8 mouse cellular contexts compared by ENCODE assay signal in genomic region chr9:65140936-65141305, GRCm38 (mm10). TPM values are rescaled to one million over a fixed set of nuclear protein-coding genes. Genes with fewer than 3 reads are reported as not detected.
DNase-seq lines count a peak whose midpoint lies in the region; ATAC-seq and TF ChIP-seq lines count a peak whose summit lies in the region.

TSS of gene Igdcc3 (plus strand) at chr9:65141189.

- H3K4me3 ChIP-seq in layer of hippocampus, adult 2 months, result peak within 1 kb of the TSS; percentile 81
- H3K4me3 ChIP-seq in forebrain, embryonic 10.5 days, result peak within 1 kb of the TSS; percentile 80
- peak within 1 kb of the TSS; percentile 70 for H3K4me3 ChIP-seq in intestine, embryonic 14.5 days (ENCODE audit: low read depth, low read length)
- peak within 1 kb of the TSS; percentile 77 for H3K4me3 ChIP-seq in lung, embryonic 16.5 days (ENCODE audit: low read length)

- peaks cover 38% of the 10 kb centered on the region for H3K27me3 ChIP-seq in forebrain, embryonic 10.5 days (ENCODE audit: poor library complexity, severe bottlenecking)
- 0 out of 2 replicates have a peak, but pooled peaks cover 4% of the 10 kb centered on the region for H3K27me3 ChIP-seq in intestine, embryonic 14.5 days (replicated peaks; ENCODE audit: control insufficient read depth, insufficient read depth, low read length)
- peaks cover 3% of the 10 kb centered on the region for H3K27me3 ChIP-seq in lung, embryonic 16.5 days (ENCODE audit: control insufficient read depth, insufficient read depth, low read depth, low read length)

- H3K4me1 ChIP-seq in forebrain, embryonic 10.5 days, result peaks cover 85% of the 10 kb centered on the region
- H3K4me1 ChIP-seq in intestine, embryonic 14.5 days (replicated peaks; ENCODE audit: control insufficient read depth, insufficient read depth, low read length), result peaks cover 14% of the 10 kb centered on the region; the same call in 1 of the 2 replicates
- peaks cover 12% of the 10 kb centered on the region for H3K4me1 ChIP-seq in lung, embryonic 16.5 days (replicated peaks; ENCODE audit: control insufficient read depth, insufficient read depth, low read length)

- H3K27ac ChIP-seq in layer of hippocampus, adult 2 months, result peak within 1 kb of the TSS; percentile 71
- H3K27ac ChIP-seq in forebrain, embryonic 10.5 days, result peak within 1 kb of the TSS; percentile 97
- peak within 1 kb of the TSS; percentile 82; the same call in 1 of the 2 replicates for H3K27ac ChIP-seq in intestine, embryonic 14.5 days (ENCODE audit: low read depth)
- peak within 1 kb of the TSS; percentile 75 for H3K27ac ChIP-seq in lung, embryonic 16.5 days (ENCODE audit: low read length)

- peaks cover 33% of the 10 kb centered on the region for H3K36me3 ChIP-seq in forebrain, embryonic 10.5 days (replicated peaks)
- peaks cover 5% of the 10 kb centered on the region for H3K36me3 ChIP-seq in intestine, embryonic 14.5 days (ENCODE audit: control insufficient read depth, insufficient read depth, low read length)
- H3K36me3 ChIP-seq in lung, embryonic 16.5 days (ENCODE audit: control insufficient read depth, insufficient read depth, low read length), result no peaks in the 10 kb centered on the region

- no peak for DNase-seq in layer of hippocampus, adult 2 months (ENCODE audit: low spot score in 2 of 2)
- no peak for DNase-seq in layer of hippocampus, adult 11-12 months (ENCODE audit: low spot score)
- peak; percentile 47 to 48 for DNase-seq in adrenal gland, adult 18-20 months (ENCODE audit: low spot score in 2 of 2)
- DNase-seq in forebrain, embryonic 10.5 days (ENCODE audit: extremely low spot score, low spot score), result peak; percentile 84
- peak; percentile 83 for DNase-seq in intestine, embryonic 14.5 days (ENCODE audit: low spot score)
- DNase-seq in right cerebral cortex, postnatal 4 days, result peak; percentile 69
- DNase-seq in ovary, postnatal 10 days (ENCODE audit: low spot score), result no peak

- TF ChIP-seq CTCF in layer of hippocampus, adult 2 months (conservative IDR thresholded peaks at IDR 0.05), result no peak

- ATAC-seq in intestine, embryonic 14.5 days (replicated peaks; ENCODE audit: low FRiP score, low TSS enrichment, low read depth), result peak; percentile 66; the same call in 1 of the 2 replicates
- peak; percentile 89 for ATAC-seq in lung, embryonic 16.5 days (ENCODE audit: low read depth)

- WGBS in forebrain, embryonic 10.5 days, result 1% methylated on average over 39 of the region's 48 CpGs
- 1% methylated on average over 34 of the region's 48 CpGs for WGBS in intestine, embryonic 14.5 days
- under 1% methylated on average over 34 of the region's 48 CpGs for WGBS in lung, embryonic 16.5 days

- H3K9ac ChIP-seq in intestine, embryonic 14.5 days (ENCODE audit: low read length), result peak within 1 kb of the TSS; percentile 63
- H3K9ac ChIP-seq in lung, embryonic 16.5 days (ENCODE audit: low read length), result peak within 1 kb of the TSS; percentile 81

- H3K4me2 ChIP-seq in intestine, embryonic 14.5 days (ENCODE audit: low read length), result peak within 1 kb of the TSS; percentile 92
- peak within 1 kb of the TSS; percentile 99 for H3K4me2 ChIP-seq in lung, embryonic 16.5 days (ENCODE audit: low read depth, low read length)

- H3K9me3 ChIP-seq in forebrain, embryonic 10.5 days, result no peaks in the 10 kb centered on the region
- no peaks in the 10 kb centered on the region for H3K9me3 ChIP-seq in intestine, embryonic 14.5 days (ENCODE audit: control insufficient read depth, low read length)
- no peaks in the 10 kb centered on the region for H3K9me3 ChIP-seq in lung, embryonic 16.5 days (ENCODE audit: control insufficient read depth, low read length)

RNA-seq across cellular contexts. Expression of gene Igdcc3, which starts in this region (rescaled TPM):
- total RNA-seq in layer of hippocampus, adult 2 months (2021), result 1 to 10 TPM; 3.5 to 4.9 TPM
- total RNA-seq in adrenal gland, adult 18-20 months (2021), result 1 to 10 TPM; 1.4 to 1.8 TPM
- 208 and 246 TPM in 2 replicates for polyA plus RNA-seq in forebrain, embryonic 10.5 days (2016; fragmentation: Nextera tagmentation; extraction: Ambion mirVana)
- 2.7 and 2.9 TPM in 2 replicates for polyA plus RNA-seq in intestine, embryonic 14.5 days (2014; fragmentation: Nextera tagmentation; extraction: Ambion mirVana)
- polyA plus RNA-seq in lung, embryonic 16.5 days (2015; fragmentation: Nextera tagmentation; extraction: Ambion mirVana), result 0.85 and 1.3 TPM in 2 replicates

Comparison
In these comparisons a context has a peak if more than half of its experiments do, and no peak if none do; other contexts are left out.
1. RNA of gene Igdcc3 (polyA plus RNA-seq): 208 to 246 TPM in forebrain, embryonic 10.5 days; 2.7 to 2.9 TPM in intestine, embryonic 14.5 days and 0.85 to 1.3 TPM in lung, embryonic 16.5 days; every median in the first group is over 10 times any median in the second.
2. DNase-seq: peak in adrenal gland, adult 18-20 months (2 of 2), forebrain, embryonic 10.5 days (single experiment), intestine, embryonic 14.5 days (single experiment) and right cerebral cortex, postnatal 4 days (single experiment); none in layer of hippocampus, adult 2 months (0 of 2), layer of hippocampus, adult 11-12 months (single experiment) and ovary, postnatal 10 days (single experiment).
3. Peak in every context shown above with its lines, with median percentiles within 50 percentile points of each other: H3K27ac ChIP-seq and H3K4me3 ChIP-seq.